Mouse (Mus musculus) large intestine, adult 2 months (tissue): ENCODE measurements at regions not wholly inside any gene's neighbourhood (a gene's known extent, or its start where the extent isn't known, plus 50 kb on each side); places are given as distances from the start of the nearest gene placed in this dataset.

Source experiments
- DNase-seq: peaks from one replicate; pipeline ENCODE4 v3.0.0-alpha.2; 2012; ENCODE audit warnings: low read depth, low spot score
- WGBS: fragments of 180-500 bp; shearing (Covaris S2); methylation state at CpG from one replicate; pipeline ENCODE4 v1.1.7; 2018; 5-methylcytosine and 5-hydroxymethylcytosine counted together

GRCm38 (mm10) chr1:190263620-190264019 is 93.1 kb upstream of the Prox1 start:
- 65% methylated on average over 7 of the region's 7 CpGs for WGBS
- no peak for DNase-seq

- no peak for DNase-seq
- WGBS = 69% methylated on average over 13 of the region's 13 CpGs
Measured at GRCm38 (mm10) chr1:190259576-190259975, 89.1 kb upstream of the Prox1 start.

DNA sequence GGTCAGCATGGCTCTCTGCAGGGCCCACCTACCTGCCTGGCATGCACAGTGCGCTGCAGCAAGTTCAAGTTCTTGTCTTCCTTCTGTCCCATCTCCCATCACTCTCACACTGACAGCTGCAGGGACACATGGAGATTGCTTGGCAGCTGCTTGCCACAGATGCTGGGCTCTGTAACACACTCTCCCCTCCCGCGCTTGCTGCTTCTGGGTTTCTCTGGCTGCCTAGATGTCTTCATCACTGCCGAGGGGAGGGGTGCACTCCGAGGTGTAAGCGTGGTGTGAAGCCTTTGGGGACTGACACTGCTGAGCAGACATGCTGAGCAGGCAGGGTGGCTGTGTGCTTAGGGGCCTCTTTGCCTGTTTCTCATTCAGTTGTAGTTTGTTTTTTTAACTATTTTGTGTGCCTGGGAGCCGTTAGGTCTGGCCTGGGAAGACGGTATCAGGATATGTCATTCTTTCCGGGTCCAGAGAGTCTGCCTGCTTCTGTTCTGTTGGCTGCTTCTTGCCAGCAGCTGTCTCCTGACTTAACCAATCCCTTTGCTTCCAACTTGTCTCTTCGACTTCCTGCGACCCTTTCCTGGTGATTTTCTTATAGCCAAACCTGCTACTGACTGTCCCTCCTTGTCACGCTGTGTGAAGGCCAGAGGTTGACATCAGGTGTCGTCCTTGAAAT is 80.2 kb upstream of the Prox1 start:
- no peak for DNase-seq
- 55% methylated on average over 13 of the region's 13 CpGs for WGBS

GRCm38 (mm10) chr1:190242526-190242925 is 72.0 kb upstream of the Prox1 start:
- 81% methylated on average over 7 of the region's 7 CpGs for WGBS
- DNase-seq = no peak

GRCm38 (mm10) chr1:190239796-190240195 is 69.3 kb upstream of the Prox1 start:
- WGBS = 86% methylated on average over 6 of the region's 6 CpGs

DNA sequence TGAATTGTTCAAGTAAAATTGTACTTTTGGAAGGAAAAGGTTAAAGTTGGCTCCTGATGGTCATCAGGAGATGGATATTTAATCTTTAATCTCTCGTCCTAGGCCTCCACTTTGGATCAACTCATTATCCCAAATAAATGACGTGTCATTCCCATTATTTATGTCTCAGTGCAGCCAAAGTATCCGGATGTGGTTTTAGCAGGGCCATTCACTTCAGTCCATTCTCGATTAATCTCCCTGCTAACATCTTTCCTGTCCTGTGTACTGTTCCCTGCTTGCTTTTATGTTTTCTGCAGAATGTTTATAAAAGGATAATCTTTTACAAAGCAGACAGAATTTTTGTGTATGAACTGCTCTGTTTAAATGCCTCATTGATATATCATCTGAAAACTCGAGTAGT is 60.4 kb upstream of the Prox1 start:
- WGBS = 54% methylated on average over 5 of the region's 5 CpGs
- DNase-seq = no peak

More at GRCm38 (mm10) chr1:190239796-190240195, 69.3 kb upstream of the Prox1 start:
- DNase-seq = no peak

GRCm38 (mm10) chr1:190220417-190220816 is 49.9 kb upstream of the Prox1 start:
- DNase-seq = no peak

More at GRCm38 (mm10) chr1:190220417-190220816, 49.9 kb upstream of the Prox1 start:
- 79% methylated on average over 9 of the region's 9 CpGs for WGBS
